Mouse (Mus musculus): ENCODE data around the gene Cdkn2aip. TPM values are rescaled to one million over a fixed set of nuclear protein-coding genes. Genes with fewer than 3 reads are reported as not detected.

Cdkn2aip gene
- polyA plus RNA-seq (2016; fragmentation: Nextera tagmentation; extraction: Ambion mirVana): 32.4 and 34.6 TPM in 2 replicates

- Histone ChIP-seq H3K27me3 (no peaks in the 10 kb centered on the region), H3K4me2 (peak within 1 kb of the TSS; percentile 67), H3K4me1 (replicated peaks) (peaks cover 6% of the 10 kb centered on the region), H3K4me3 (replicated peaks) (peak within 1 kb of the TSS; percentile 93), H3K36me3 (peaks cover 17% of the 10 kb centered on the region), H3K27ac (peak within 1 kb of the TSS; percentile 94), H3K9ac (replicated peaks) (peak within 1 kb of the TSS; percentile 85), H3K9me3 (no peaks in the 10 kb centered on the region)
- ATAC-seq (ENCODE audit: insufficient number of reproducible peaks, insufficient read depth, low FRiP score, low TSS enrichment, low read depth): peak; percentile 93
- under 1% methylated on average over 109 of the region's 114 CpGs for WGBS
These were observed at the start of gene Cdkn2aip for GRCm38 (mm10) chr8:47713761-47714745. Gene Cdkn2aip, minus strand, starts transcription at chr8:47713932.

DNA sequence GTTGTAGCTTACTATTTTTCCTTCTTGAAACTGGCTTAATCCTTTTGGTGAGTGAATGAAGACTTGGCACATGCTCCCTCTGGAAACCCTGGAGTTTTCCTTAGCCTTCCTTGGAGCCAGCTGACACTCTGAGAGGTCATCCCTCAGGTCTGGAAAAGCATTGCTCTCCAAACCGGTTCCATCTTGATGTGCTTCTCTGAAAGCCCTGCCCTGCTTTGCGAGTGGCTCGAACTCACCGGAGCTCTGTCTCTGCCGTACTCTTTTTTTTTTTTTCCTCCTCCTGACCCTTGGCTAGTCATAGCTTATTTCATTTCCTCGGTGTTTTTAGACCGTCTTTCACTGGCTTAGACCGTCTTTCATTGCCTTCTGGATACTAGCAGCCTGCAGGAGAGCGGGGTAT lies 49.5 kb upstream of the Cdkn2aip start:
- Histone ChIP-seq H3K4me2 (peak overlapping the region; percentile 44), H3K4me3 (replicated peaks) (no peak overlapping the region), H3K27ac (no peak overlapping the region), H3K27me3 (no peaks in the 10 kb centered on the region), H3K4me1 (replicated peaks) (peaks cover 33% of the 10 kb centered on the region), H3K9me3 (no peaks in the 10 kb centered on the region), H3K9ac (replicated peaks) (no peak overlapping the region), H3K36me3 (no peaks in the 10 kb centered on the region)
- no peak for ATAC-seq (ENCODE audit: insufficient number of reproducible peaks, insufficient read depth, low FRiP score, low TSS enrichment, low read depth)
- 41% methylated on average over 9 of the region's 9 CpGs for WGBS

GRCm38 (mm10) chr8:47760685-47761084 lies 47.0 kb upstream of the Cdkn2aip start:
- H3K27me3 ChIP-seq: no peaks in the 10 kb centered on the region
- no peaks in the 10 kb centered on the region for H3K36me3 ChIP-seq
- H3K4me1 ChIP-seq (replicated peaks): peaks cover 33% of the 10 kb centered on the region
- H3K4me3 ChIP-seq (replicated peaks): no peak overlapping the region
- no peak overlapping the region for H3K27ac ChIP-seq
- 38% methylated on average over 11 of the region's 11 CpGs for WGBS
- H3K4me2 ChIP-seq: no peak overlapping the region
- H3K9ac ChIP-seq (replicated peaks): no peak overlapping the region
- H3K9me3 ChIP-seq: no peaks in the 10 kb centered on the region
- peak; percentile 63; the same call in 1 of the 2 replicates for ATAC-seq (ENCODE audit: insufficient number of reproducible peaks, insufficient read depth, low FRiP score, low TSS enrichment, low read depth)

GRCm38 (mm10) chr8:47760186-47760585 lies 46.5 kb upstream of the Cdkn2aip start:
- WGBS: 67% methylated on average over 4 of the region's 4 CpGs
- H3K4me1 ChIP-seq (replicated peaks): peaks cover 33% of the 10 kb centered on the region
- H3K36me3 ChIP-seq: no peaks in the 10 kb centered on the region
- no peak overlapping the region for H3K27ac ChIP-seq
- no peak overlapping the region for H3K9ac ChIP-seq (replicated peaks)
- no peaks in the 10 kb centered on the region for H3K9me3 ChIP-seq
- H3K27me3 ChIP-seq: no peaks in the 10 kb centered on the region
- H3K4me3 ChIP-seq (replicated peaks): no peak overlapping the region
- no peak overlapping the region for H3K4me2 ChIP-seq
- ATAC-seq (ENCODE audit: insufficient number of reproducible peaks, insufficient read depth, low FRiP score, low TSS enrichment, low read depth): no peak

DNA sequence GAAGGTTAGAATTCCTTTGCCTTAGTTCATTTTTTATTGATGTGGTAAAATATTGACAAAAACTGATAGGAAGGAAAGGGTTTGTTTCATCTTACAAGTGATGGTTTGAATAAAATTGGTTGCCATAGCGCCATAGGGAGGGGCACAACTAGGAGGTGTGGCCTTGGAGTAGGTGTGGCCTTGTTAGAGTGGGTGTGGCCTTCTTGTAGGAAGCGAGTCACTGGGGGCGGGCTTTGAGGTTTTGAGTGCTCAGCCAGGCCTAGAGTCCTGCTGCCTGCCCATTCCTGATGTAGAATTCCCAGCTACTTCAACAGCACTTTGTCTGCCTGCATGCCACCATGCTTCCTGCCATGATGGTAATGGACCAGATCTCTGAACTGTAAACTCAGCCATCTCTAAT lies 39.4 kb upstream of the Cdkn2aip start:
- Histone ChIP-seq H3K4me2 (no peak overlapping the region), H3K9ac (replicated peaks) (no peak overlapping the region), H3K27ac (no peak overlapping the region), H3K4me3 (replicated peaks) (no peak overlapping the region), H3K9me3 (no peaks in the 10 kb centered on the region), H3K4me1 (replicated peaks) (no peaks in the 10 kb centered on the region), H3K27me3 (no peaks in the 10 kb centered on the region), H3K36me3 (no peaks in the 10 kb centered on the region)
- WGBS: 85% methylated on average over 3 of the region's 3 CpGs
- no peak for ATAC-seq (ENCODE audit: insufficient number of reproducible peaks, insufficient read depth, low FRiP score, low TSS enrichment, low read depth)

- Histone ChIP-seq H3K4me2 (no peak overlapping the region), H3K27me3 (no peaks in the 10 kb centered on the region), H3K9me3 (no peaks in the 10 kb centered on the region), H3K4me3 (replicated peaks) (no peak overlapping the region), H3K36me3 (no peaks in the 10 kb centered on the region), H3K4me1 (replicated peaks) (no peaks in the 10 kb centered on the region), H3K27ac (no peak overlapping the region), H3K9ac (replicated peaks) (no peak overlapping the region)
- ATAC-seq (ENCODE audit: insufficient number of reproducible peaks, insufficient read depth, low FRiP score, low TSS enrichment, low read depth): no peak
- WGBS: 49% methylated on average over 14 of the region's 14 CpGs
These were observed 36.4 kb upstream of the Cdkn2aip start for GRCm38 (mm10) chr8:47750096-47750495.

GRCm38 (mm10) chr8:47749491-47749890 lies 35.8 kb upstream of the Cdkn2aip start:
- no peak overlapping the region for H3K4me3 ChIP-seq (replicated peaks)
- H3K9me3 ChIP-seq: no peaks in the 10 kb centered on the region
- 70% methylated on average over 8 of the region's 8 CpGs for WGBS
- H3K27ac ChIP-seq: no peak overlapping the region
- H3K9ac ChIP-seq (replicated peaks): no peak overlapping the region
- ATAC-seq (ENCODE audit: insufficient number of reproducible peaks, insufficient read depth, low FRiP score, low TSS enrichment, low read depth): no peak
- H3K4me1 ChIP-seq (replicated peaks): no peaks in the 10 kb centered on the region
- no peaks in the 10 kb centered on the region for H3K27me3 ChIP-seq
- no peaks in the 10 kb centered on the region for H3K36me3 ChIP-seq
- no peak overlapping the region for H3K4me2 ChIP-seq

DNA sequence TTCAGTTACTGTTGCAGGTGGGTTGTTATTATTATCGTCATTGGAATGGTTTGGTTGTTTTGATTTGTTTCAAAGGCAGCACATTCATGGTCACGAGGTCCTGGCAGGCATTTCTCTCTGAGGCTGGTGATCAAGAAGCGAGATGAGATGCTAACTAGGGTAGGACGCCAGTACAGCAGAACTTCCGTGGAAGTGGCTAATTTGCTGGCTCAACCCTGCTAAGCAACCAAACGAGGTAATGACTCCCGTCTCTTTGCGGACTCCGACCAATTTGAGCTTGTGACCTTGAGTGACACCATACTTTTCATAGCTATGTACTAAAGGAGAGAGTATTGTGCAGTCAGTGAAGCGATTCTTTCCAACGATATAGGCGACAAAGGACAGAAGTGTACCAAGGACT lies 32.6 kb upstream of the Cdkn2aip start:
- H3K4me3 ChIP-seq (replicated peaks): no peak overlapping the region
- 64% methylated on average over 12 of the region's 12 CpGs for WGBS
- no peaks in the 10 kb centered on the region for H3K36me3 ChIP-seq
- no peak overlapping the region for H3K4me2 ChIP-seq
- no peak overlapping the region for H3K9ac ChIP-seq (replicated peaks)
- H3K27me3 ChIP-seq: 0 out of 2 replicates have a peak, but pooled peaks cover 4% of the 10 kb centered on the region
- no peaks in the 10 kb centered on the region for H3K9me3 ChIP-seq
- ATAC-seq (ENCODE audit: insufficient number of reproducible peaks, insufficient read depth, low FRiP score, low TSS enrichment, low read depth): no peak
- H3K27ac ChIP-seq: no peak overlapping the region
- 0 out of 2 replicates have a peak, but pooled peaks cover 3% of the 10 kb centered on the region for H3K4me1 ChIP-seq (replicated peaks)

DNA sequence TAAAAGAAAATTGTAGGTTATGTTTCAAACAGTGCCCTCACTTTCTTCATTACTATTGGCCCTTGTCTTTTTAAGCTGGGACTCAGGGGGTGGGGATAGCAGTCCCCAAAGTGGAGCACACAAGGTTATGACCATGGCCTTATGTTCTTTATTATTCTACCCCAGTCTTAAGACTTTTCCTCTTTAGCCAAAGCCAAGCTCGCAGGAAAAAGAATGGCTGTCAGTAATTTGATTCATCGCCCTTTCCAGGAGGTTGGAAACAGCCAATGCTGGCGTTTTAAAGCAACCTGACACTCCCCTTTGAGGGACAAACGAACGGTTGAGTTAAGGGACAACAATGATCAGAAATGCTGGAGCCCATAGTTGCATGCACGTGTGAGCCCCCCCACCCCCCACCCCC lies 32.1 kb upstream of the Cdkn2aip start:
- Histone ChIP-seq H3K27me3 (0 out of 2 replicates have a peak, but pooled peaks cover 4% of the 10 kb centered on the region), H3K4me2 (no peak overlapping the region), H3K4me3 (replicated peaks) (no peak overlapping the region), H3K9me3 (no peaks in the 10 kb centered on the region), H3K4me1 (replicated peaks) (0 out of 2 replicates have a peak, but pooled peaks cover 3% of the 10 kb centered on the region), H3K27ac (no peak overlapping the region), H3K9ac (replicated peaks) (no peak overlapping the region), H3K36me3 (no peaks in the 10 kb centered on the region)
- WGBS: 21% methylated on average over 6 of the region's 6 CpGs
- no peak for ATAC-seq (ENCODE audit: insufficient number of reproducible peaks, insufficient read depth, low FRiP score, low TSS enrichment, low read depth)

DNA sequence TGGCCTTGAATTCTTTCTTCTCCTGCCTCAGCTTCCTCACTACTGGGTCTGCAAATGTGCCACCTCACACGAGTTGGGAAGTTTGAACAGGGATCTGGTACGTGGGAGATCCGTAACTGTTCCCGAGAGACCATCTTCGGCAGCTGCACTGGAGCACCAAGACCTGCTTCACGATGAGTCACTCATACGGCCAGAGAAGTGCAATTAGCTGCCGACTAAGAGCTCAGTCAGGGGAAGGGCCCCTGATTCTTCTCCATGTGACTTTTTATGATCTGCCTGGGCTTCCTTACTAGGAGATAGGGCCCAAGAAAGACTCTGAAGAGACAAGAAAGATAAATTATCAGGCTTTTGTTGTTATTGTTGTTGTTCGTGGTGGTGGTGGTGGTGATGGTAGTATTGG lies 31.1 kb upstream of the Cdkn2aip start:
- H3K36me3 ChIP-seq: no peaks in the 10 kb centered on the region
- peaks cover 12% of the 10 kb centered on the region for H3K4me1 ChIP-seq (replicated peaks)
- WGBS: 67% methylated on average over 9 of the region's 9 CpGs
- no peak for ATAC-seq (ENCODE audit: insufficient number of reproducible peaks, insufficient read depth, low FRiP score, low TSS enrichment, low read depth)
- H3K27ac ChIP-seq: no peak overlapping the region
- no peaks in the 10 kb centered on the region for H3K9me3 ChIP-seq
- 0 out of 2 replicates have a peak, but pooled peaks cover 4% of the 10 kb centered on the region for H3K27me3 ChIP-seq
- H3K9ac ChIP-seq (replicated peaks): no peak overlapping the region
- no peak overlapping the region for H3K4me3 ChIP-seq (replicated peaks)
- no peak overlapping the region for H3K4me2 ChIP-seq

DNA sequence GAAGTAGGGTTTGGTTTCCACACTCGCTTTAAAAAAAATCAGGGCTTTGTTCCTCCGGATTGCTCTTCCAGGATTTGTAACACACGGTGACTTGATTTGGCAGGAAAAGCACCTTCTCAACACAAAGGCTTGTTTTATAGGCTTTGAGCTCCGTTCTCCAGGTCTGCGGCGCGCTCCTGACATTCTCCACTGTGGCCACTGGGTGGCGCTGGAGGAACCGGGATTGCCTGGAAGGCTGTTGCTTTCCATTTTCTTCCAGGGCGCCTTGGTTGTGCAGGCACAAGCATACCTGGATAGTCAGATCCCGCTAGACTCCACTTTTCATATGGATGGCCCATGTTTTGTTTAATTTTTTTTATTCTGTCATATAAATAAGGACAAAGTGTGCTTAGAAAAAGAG lies 29.7 kb upstream of the Cdkn2aip start:
- H3K36me3 ChIP-seq: no peaks in the 10 kb centered on the region
- WGBS: 8% methylated on average over 11 of the region's 11 CpGs
- peak overlapping the region; percentile 38 for H3K4me2 ChIP-seq
- H3K4me3 ChIP-seq (replicated peaks): no peak overlapping the region
- peak; percentile 45; the same call in 1 of the 2 replicates for ATAC-seq (ENCODE audit: insufficient number of reproducible peaks, insufficient read depth, low FRiP score, low TSS enrichment, low read depth)
- no peaks in the 10 kb centered on the region for H3K9me3 ChIP-seq
- no peak overlapping the region for H3K9ac ChIP-seq (replicated peaks)
- H3K4me1 ChIP-seq (replicated peaks): peaks cover 14% of the 10 kb centered on the region
- H3K27ac ChIP-seq: peak overlapping the region; percentile 77
- H3K27me3 ChIP-seq: 0 out of 2 replicates have a peak, but pooled peaks cover 4% of the 10 kb centered on the region
